Mouse (Mus musculus) telencephalon, adult 2 months (tissue): ENCODE measurements around the gene Dnah2.
"Not testable (repeated sequence)": the region's sequence is repeated elsewhere in the genome, so short reads cannot be mapped to it uniquely, and the experiment has no call there.

Experiments
- DNase-seq: peaks from one replicate; pipeline ENCODE4 v3.0.0-alpha.2; 2011; ENCODE audit warnings: low read depth, low spot score

Dnah2 gene

DNA sequence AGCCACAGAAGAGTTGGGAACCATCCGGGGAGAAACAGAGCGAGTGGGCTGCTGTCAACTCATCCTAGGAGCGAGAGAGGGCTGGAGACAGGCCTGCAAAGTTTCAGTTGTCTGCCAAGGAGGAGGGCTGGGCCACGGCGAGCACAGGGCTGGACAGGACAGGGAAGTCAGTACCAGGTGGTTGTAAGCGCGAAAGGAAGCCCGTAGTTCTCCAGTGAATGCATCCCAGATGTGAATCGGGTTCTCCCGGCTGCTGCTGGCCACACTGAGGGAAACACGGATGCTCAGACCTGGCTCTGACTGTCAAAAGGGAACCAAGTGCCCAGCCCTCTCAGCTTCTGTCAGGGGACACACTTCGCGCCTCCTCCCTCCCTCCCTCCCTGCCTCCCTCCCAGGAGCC is 14.5 kb upstream of the Dnah2 start:
- no peak for DNase-seq

DNA sequence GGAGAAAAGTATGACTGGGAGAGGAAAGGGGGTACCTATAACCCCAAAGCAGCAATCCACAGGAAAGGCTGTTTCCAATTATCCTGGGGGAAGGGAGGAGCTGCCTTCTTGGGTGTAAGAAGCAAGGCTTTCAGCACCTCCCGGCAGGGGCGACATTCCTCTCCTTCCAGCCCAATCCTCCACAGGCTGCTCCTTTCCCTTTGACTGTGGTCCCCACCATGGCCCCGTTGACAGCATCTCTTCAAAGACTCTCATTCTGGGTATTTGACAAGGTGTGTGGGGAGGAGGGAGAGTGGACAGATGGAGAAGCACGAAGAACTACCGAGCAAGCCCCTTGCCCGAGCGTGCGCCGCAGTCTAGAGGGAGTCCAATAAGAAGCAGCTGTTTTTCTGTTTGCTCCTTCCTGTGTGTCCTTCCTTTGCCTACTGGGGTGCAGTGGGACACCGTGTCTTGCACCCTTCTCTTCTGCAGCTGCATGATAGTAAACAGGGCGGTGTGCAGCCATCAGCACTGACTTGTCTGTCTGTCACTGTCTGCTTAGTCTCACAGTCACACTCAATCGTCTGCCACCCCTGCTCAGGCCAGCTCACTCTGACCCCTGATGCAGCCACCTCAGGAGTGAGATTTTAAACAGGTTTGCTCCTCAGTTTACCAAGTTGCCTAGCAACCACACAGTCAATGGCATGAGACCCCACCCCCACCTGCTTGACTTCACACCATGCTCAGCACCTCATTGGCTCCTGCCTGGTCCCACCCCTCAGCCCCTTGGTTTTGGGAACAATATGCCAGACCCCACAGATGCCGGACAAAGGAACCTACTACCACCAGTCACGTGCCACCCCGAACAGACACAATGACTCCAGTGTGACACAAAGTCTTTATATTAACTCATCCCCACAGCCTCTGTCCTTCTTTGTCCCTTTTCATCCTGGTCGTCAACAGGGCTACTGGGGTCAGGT is 12.3 kb upstream of the Dnah2 start:
- DNase-seq: peak; percentile 79

DNA sequence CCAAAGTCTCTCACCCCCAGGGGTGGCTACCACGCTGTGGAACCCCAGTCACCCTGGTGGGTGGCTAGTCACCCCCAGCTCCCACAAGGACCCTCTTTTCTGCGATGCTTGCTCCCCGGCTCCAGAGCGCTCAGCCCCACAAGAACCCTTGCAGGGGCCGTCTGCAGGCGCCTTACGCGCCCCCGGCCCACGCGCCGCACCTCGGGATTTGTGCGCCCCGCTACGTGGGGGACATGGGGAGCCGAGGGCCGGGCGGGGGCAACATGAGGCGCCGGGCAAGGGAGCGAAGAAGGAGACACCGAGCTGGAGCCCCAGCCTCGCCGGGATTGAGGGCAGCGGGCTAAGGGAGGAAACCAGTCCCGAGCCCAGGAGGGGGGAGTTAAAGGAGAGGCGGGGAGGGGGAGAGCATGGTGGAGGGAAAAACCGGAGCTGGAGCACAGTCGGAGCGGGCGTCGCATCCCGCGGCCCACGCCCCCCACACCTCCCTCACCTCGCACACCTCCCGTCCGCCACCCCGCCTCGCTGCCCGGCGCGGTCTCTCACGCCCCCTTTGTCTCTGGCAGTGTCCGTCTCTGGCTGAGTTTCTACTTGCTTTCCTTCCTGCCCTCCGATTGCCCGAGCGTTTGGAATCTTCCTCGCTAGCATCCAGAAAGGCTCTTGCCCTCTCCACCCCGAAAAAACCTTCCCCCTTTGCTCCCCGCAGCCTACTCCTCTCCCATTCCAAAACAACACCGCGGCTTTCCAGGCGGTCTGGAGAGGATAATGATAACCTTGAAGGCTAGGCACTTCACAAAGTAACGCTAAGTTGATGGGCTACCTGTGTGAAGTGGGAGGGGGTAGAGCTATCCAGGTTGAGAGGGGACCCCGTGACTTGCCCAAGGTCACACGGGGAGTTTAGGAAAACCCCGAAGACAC is 11.2 kb upstream of the Dnah2 start, which contains the start of gene Efnb3:
TSS of gene Efnb3 (minus strand) at position 355 of the 915 bp plus-strand sequence.
- DNase-seq: no peak

DNA sequence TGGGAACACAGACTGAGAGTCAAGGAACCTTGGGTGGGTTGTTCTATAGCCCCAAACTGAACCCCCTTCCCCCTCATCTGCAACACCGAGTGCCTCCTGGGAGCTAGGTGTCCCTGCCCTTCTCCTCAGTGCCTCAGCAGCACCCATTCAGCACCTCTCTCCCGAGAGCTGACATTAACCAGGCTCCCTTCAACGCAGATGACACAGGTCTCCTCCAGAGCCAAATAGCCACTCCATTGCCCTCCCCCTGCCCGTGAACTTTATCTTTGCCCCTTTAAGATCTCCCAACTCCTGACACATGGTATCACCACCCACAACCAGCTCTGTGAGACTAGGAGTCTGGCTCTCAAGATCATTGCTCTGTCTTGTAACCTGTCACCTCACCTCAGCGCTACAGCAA is 10.3 kb upstream of the Dnah2 start:
- no peak for DNase-seq

DNA sequence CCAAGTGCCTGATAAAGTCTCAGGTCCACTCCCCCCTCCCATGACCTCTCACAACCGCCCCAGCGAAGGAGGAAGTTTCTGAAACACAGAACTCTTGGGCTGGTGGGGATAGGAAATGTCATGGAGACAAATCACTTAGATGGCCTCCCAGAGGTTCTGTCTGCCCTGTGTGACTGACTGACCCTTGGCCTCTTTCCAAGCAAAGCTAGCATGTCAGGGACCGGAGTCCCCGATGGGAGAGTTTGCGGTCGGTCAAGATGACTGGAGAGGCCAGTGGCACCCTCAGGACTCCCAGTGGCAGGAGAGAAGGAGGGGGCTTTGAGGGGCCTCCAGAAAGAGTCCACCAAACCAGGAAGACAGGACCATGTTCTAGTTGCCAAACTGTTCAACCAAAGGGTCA is 9.8 kb upstream of the Dnah2 start:
- DNase-seq: no peak

DNA sequence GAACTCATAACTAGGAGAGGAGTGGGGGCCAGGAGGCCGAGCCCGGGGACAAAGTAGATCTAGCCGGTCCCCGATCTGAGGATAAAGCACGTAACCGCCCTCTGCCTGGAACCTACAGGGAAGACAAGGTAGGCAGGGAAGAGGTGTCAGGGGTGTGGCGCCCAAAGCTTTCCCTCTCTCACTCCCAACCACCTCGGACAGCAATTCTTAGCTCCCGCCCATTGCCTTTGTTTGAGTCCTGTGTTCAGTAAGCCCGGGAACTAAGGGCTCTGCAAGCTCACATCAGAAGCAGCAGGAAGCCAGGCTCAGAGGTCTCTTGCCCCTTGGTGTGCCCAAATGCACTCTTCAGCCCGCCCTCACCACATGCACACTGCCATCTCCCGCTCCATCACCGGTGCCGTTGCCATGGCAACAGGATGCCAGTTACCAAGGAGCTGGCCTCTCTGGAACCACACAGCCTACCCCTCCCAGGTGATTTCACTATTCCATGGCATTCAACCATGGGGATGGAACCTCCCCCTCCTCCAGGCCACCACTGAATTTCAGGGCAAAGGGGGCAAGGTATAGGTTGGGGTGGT is 8.6 kb upstream of the Dnah2 start:
- no peak for DNase-seq

DNA sequence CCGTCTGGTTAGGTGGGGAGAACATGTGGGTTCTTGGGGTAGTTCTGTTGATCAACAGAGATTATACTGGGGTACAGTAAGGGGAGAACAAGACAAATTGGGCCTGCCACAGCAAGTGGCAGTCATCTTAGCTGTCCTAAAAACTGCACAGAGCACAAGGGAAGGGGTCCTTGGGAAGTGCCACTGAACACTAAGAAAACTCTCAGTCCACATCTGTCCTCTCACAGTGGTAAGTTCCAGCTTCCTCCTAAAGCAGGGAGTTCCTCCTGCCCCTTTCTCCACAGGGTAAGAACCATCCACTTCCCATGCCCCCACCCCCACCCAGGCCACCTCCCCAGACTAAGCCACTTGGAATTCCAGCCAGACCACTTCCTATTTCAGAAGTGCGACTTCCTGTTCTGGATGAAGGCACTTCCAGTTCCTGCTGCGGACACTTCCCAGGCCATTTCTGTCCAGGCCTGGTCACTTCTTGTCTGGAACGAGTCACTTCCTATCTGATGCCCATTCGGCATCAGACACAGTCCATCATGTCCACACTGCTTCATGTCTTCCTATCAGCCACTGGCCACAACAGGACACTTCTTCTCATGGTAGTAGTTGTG is 5.7 kb upstream of the Dnah2 start:
- DNase-seq: no peak

DNA sequence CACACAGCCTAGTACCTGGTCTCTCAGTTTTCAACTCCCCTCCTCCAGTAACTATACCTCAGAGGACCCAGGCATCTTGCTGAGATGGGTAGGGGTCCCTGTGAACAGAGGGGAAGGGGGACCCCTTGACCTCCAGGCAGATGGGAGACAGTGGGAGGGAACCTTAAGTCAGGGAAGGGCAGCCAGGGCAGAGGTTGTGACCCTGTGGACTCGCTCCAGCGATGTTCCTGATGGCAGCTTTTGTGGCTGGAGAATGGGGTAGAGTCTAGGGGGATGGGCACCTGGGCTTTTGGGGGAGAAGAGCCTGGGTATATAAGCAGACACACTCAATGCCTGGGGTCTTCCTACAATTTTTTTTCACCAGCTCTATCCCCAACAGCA is 4.4 kb upstream of the Dnah2 start:
- no peak for DNase-seq

DNA sequence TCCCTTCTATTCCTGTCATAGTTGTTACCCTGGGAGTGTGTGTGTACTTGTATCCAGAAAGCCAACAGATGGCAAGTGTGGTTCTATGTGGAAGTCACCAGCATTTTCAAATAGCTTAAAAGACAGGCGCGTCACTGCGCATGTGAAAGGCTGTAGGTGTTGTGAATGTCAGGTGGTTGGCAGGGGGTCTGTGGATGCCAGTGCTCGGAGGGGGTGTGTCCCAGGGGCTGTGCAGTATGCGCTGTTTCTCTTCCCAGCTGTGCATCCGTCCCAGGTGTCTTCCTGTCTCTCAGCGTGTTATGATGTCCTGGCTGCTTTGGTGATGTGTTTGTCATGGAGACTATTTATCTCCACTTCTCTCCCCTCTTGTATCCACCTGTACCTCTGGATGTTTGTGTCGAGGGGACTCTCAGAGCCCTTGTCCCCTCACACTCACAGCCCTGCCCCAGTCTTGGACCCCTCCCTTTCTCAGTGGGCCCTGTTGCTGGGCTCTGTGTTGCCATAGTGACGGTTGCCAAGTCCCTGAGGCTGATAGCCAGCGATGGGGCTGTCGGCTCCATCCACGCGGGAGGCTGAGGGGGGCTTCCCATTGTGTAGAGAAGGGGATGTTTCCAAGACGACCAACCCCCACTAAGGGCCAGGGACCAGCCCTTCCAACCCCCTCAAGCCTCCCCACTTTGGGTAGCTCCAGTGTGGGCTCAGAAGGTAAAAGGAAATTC is 3.9 kb upstream of the Dnah2 start:
- DNase-seq: no peak

DNA sequence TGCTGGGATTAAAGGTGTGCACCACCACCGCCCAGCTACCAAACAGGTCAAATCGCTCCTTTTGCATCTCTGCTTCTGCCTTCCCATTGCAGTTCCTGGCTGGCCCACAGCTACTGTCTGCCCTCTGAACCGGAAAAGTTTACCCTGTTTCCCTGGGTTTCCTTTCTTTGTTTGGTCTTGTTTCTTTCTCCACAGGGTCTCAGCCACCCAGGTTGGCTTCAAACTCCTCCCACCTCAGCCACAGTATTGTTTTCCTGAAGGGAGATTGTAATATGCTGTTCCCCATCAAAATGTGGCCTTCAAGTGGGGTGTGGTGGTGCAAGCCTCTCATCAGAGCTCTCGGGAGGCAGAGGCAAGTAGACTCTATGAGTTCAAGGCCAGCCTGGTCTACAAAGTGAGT is 2.4 kb upstream of the Dnah2 start:
- DNase-seq: no peak

DNA sequence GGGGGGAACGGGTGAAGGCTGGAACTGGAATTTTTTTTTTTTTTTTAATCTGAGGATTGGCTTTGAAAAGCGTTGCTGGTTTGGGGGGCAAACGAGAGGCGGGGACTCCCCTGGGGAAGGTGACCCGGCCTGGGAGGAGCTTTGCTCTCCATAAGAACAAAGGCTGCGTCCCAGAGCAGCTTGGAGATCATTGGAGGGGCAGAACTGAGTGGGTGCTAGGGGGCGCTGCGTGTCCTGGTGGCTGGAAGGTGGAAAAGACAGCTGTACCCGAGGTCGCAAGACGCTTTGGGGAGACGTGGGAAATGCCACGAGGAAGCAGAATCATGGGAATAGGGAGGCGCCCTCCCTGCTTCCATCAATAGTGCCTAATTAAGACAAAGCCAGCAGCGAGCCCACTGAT is 1.8 kb downstream of the Dnah2 start:
- DNase-seq: no peak

DNA sequence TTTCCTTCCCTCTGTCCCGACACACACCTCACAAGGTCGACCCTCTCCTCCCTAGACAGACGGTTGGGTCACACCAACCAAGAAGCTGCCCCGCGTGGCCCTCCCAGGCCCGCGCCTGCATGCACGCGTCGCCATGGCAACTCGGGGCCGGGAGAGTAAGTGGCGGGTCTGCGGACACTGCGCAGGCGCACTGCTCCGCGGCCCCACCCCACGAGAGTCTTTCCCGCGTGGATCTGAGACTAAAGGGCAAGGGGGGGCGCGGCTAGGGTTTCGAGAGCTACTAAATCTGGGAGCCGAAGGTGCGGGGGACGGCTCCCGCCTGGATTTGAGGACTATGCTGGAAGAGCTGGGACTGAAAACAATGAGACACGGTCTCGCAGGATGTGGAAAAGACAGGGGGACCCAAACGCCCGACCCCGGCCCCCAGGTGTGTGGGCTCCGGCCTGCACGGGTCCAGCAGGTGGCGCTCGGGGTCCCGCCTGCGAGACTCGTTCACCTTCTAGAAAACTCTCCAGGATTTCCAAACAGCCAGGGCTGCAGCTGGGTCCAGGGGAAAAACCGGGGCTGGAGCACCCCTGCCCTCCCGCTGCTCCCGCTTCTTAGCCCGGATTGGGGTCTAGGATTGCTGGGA is 2.4 kb downstream of the Dnah2 start:
- no peak for DNase-seq

DNA sequence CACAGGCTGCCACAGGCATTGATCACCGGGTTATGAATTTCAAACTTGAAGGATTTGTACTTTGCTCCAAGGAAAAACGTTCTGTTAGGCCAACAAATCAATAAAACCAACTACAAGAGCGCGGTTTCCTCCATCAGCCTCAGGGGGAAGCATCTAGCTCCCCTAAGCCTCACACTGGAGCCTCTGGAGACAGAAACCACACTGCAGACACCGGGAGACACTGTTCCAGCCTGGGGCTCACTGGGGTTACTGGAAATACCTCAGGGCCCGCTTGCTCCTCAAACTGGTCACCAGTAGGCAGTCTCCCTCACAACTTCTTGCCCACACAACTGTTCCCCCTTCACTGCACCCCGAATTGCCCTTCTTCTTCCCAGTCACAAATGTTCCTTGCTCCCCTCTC is 3.0 kb downstream of the Dnah2 start:
- no peak for DNase-seq

DNA sequence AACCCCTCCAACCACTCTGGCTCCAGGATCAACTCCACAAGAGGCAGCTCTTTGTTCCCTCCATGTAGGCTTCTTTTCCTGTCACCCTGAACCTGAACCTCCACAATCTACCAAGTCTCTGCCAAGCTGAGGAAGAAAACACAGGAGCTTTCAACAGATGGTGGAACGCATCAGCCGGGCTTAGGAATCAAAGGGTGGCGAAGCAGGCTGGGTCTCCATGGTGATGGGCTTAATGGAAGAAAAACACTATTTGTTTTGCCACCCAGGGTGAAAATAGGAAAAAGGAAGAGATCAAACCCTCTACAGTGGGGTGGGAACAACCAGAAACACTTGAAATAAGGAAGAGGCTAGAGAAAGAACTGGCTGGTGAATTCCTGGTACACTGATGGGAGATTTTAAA is 5.3 kb downstream of the Dnah2 start:
- no peak for DNase-seq

DNA sequence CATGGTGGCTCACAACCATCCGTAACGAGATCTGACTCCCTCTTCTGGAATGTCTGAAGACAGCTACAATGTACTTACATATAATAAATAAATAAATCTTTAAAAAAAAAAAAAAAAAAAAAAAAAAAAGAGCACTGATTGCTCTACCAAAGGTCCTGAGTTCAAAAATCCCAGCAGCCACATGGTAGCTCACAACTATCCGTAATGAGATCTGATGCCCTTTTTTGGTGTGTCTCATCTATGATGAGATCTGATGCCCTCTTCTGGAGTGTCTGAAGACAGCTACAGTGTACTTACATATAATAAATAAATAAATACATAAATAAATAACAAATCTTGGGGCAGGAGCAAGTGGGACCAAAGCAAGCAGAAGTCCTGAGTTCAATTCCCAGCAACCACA is 7.2 kb downstream of the Dnah2 start:
- not testable (repeated sequence) for DNase-seq

DNA sequence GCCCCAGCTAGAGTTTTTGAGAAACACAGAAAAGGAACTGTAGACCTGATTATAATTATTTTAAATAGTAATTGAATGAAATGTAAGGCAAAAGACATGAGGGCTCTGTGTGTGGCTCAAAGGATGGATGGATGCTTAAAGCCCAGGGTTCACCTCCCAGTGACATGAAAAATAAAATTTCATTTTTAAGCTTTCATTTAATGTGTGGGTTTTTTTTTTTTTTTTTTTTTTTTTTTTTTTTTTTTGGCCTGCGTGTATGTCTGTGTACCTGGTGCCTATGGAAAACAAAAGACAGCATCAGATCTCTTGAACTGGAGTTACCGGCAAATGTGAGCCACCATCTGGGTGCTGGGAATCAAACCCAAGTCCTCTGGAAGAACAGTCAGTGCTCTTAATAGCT is 8.2 kb downstream of the Dnah2 start:
- no peak for DNase-seq

DNA sequence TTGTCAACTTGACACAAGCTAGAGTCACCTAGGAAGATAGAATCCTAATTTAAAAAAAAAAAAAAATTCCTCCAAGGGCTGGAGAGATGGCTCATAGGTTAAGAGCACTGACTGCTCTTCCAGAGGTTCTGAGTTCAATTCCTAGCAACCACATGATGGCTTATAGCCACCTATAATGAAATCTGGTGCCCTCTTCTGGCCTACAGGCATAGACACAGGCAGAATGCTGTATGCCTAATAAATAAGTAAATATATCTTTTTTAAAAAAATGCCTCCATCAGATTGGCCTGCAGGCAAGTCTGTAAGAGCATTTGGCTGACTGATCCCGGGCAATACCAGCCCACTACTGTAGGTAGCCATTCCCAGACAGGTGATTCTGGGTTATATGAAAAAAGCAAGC is 13.9 kb downstream of the Dnah2 start:
- DNase-seq: no peak

DNA sequence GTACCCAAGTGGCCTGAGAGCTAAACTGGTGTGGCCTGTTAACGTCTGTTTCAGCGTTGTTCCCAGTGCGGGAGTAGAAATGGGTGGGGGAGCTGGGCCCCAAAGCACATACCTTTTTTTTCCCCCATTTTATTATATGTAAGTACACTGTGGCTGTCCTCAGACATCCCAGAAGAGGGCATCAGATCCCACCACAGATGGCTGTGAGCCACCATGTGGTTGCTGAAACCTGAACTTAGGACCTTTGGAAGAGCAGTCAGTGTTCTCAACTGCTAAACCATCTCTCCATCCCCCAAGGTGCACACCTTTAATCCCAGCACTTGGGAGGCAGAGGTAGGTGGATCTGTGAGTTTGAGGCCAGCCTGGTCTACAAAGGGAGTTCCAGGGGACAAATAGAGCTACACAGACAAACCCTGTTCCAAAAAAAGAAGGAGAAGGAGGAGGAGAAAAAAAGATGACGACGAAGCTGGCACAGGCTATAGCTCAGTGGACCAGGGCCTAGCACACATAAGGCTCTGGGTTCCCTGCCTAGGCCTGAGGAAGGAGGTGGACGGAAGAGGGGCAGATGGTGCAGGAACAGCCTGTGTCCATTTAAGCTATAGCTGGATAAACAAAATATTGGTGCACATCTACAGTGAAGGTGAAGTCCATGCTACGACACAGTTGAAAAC is 16.3 kb downstream of the Dnah2 start:
- DNase-seq: no peak

DNA sequence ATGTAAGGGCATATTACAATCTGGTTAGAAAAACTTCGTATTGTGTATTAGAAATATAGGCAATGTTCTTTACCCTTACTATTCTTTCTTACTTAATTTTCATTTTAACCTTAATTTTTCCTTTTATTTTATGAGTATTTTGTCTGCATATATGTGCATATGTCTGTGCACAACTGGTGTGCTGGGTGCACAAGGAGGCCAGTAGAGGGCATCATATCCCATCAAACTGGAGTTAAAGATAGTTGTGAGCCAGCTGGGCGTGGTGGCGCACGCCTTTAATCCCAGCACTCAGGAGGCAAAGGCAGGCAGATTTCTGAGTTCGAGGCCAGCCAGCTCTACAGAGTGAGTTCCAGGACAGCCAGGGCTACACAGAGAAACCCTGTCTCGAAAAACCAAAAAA is 18.2 kb downstream of the Dnah2 start:
- DNase-seq: not testable (repeated sequence)

DNA sequence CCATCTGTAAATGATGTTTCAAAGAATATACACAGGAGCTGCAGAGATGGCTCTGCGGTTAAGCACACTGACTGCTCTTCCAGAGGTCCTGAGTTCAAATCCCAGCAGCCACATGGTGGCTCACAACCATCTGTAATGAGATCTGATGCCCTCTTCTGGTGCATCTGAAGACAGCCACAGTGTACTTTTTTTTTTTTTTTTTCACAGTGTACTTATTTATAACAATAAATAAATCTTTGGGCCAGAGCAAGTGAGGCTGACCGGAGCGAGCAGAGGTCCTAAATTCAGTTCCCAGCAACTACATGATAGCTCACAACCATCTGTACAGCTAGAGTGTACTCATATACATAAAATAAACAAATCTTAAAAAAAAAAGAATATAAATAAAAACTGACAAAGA is 18.6 kb downstream of the Dnah2 start:
- DNase-seq: not testable (repeated sequence)
